Mouse (Mus musculus) lung, postnatal 14 days (tissue): Measurements from ENCODE around the gene Mndal.
"Not testable (repeated sequence)": the region's sequence is repeated elsewhere in the genome, so short reads cannot be mapped to it uniquely, and the experiment has no call there.

Experiments used
- DNase-seq: peaks from one replicate; pipeline ENCODE4 v3.0.0; 2021

Mndal gene

DNA sequence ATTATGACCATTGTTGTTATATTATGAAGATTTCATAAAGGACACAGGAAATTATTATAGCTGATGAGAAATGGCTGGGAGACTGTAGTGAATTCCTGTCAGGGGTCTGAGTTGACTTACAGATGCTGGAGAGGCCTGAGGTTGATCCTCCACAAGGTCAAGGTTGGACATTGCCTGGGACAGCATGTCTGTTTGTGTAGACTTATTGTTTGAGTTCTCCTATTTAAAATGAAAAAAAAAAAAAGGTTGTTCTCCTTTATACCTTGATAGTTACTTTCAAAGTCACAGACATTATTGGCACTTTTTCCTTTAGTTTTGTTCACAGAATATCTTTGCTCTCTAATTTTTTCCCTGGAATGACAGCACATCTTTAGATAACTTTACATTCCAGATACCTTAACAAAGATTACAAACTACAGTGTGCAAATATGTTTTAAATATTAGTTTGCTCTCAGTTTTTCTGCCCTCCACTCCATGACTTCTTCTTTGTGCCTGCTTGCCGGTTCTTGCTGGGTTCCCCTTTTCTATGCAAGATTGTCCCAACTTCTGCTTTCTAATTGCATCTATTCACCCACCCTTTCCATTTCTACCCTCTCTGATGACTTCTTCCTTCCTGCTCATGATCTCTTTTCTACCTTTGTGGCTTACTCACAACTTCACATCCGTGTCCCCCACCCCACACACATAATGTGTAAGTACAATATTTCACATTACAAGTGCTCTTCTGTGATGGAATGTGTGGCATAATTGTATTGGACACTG is 55.1 kb downstream of the Mndal start:
- DNase-seq = not testable (repeated sequence)

DNA sequence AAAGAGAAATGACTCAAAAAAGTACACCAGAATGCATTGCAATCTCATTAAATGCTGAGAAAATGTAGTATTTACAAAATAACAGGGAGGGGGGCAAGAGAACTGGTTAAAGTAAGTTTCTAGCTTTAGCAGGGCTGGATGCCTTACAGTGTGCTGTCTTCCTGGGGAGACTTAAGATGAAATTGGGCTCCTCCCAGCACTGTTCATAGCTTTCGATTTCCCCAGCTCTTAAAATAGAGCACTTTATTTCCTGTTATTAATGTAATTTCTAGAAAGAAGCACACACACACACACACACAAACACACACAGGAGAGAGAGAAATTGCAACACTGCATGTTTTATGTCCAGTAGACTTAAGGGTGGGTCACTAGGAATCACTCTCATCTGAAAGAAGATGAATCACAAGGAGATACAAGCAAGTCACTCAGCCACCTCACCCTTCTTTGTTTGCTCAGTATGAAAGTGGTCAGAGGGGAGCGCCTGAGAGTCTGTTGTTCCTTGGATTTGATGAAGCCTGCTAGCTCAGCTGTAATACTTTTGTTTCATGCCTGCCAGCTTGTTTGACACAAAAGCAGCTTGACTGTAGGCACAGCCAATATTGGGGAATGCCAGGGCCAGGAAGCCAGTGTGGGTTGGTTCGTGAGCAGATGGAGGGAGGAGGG is 62.2 kb downstream of the Mndal start:
- peak; percentile 1 for DNase-seq

DNA sequence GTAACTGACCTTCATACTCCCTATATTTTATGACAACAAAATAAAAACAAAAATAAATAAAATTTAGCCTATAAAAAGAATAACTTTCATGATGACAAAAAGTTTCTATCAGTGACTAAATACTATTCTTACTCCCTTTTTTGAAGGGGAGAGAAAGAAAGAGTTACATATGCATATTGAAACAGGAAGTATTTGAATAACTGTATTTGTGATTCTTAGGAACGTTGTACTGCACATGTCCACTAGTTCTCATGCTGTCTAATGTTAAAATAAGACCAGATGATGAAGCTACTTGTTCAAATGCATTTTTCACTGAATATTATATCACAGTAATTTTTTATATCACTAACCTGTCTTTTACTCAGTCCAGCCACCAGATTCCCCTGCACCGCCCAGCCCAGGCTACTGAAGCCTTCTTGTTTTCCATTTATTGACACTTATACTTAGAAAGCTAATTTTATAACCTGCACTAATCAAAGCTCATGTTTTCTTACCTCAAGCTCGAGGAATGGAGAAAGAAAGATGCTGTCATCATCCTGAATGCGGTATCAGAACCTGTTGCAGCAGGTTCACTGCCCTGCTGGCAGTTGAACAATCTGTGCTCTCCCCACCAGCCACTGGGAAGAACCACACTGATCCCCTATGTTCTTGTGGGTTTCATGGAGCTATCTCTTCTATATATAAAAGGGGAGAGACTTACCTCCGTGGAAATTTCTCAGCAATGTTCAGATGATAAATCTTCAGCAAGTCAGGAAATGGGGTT is 62.9 kb downstream of the Mndal start:
- not testable (repeated sequence) for DNase-seq

DNA sequence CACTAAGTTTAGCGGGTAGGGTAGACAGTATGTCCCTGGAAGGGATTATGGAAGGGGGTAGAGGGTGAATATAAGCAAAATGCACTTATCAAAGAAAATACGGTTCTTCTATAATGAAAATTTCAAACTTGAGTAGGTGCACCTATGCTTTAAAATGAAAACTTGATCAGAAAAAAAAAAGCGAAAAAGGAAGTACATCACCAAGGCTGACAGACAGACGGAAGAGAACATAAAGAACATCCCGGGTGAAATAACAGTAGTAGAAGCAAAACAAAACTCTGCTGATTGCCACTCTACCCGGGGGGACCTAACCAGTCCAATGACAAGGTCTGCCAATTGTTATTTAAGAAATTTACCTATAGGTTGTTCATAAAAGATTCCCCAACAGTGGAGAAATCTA is 64.0 kb downstream of the Mndal start:
- not testable (repeated sequence) for DNase-seq

DNA sequence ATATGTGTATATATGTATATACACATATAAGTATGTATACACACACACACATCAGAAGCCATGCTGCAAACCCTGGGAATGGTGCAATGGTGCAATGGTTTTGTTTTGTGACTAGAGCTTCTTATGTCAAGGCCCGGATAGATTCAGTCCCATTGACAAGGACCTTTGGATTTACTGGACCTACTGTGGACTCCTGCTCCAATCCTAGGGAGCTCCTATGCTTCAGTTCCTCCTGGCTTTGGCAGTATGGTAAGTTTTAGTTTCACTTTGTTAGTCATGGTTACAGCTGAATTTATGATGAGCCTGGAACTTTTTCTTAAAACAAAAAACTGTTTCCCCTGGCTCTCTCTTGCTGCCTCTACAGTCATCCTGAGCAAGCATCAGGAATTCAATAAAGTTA is 65.2 kb downstream of the Mndal start:
- DNase-seq = not testable (repeated sequence)

DNA sequence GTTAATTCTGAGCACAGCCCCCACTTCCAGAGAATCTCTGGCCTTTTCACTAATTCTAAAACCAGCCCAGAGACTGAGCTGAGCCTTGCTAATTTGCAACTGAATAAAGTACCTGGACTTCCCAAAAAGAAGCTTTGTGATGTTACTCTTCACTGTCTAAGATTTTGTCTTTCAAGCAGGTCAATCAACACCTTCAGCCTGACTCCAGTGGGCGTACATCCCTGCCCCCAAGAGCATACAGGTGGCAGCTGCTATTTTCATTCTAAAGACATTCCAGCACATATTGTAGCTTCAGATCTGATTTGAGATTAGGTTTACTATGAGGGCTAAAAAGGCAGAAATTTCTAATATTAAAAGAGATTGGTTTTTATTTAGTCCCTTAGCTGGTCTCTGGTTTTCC is 73.7 kb downstream of the Mndal start:
- not testable (repeated sequence) for DNase-seq

DNA sequence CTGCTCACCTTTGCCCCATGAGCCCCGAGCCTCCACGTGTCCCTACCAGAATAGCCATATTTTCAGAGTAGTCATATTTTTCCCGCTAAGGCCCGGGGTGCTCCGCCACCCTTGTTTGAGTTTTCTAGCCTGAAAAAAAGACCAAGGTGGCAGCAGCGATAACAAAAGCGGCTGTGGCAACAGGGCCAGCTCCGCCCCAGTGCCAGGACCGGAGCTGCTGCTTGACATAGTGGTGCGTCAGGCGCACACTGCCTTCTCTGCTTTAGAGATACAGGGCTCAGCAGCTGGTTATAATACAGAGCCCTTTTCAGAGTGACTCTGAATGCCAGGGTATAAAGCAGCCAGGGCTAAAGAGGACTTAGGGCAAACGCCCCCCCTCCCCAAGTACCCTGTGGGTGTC is 75.8 kb downstream of the Mndal start:
- no peak for DNase-seq

DNA sequence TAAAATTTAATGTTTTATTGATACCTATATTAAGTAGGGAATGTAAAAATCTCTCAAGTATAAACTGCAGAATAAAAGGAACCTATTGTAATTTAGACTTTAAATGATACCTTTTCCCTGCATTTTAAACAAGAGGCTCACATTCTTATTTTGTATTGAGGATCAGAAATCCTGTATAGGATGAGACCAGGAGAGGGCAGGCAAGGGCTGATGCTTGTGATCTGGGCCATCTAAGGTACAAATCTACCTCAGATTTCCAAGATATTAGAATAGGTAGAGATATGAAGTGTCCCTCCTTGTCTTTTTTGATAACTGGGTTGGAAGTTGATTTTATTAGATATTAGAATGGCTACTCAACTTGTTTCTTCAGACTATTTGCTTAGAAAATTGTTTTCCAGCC is 88.6 kb downstream of the Mndal start:
- not testable (repeated sequence) for DNase-seq

DNA sequence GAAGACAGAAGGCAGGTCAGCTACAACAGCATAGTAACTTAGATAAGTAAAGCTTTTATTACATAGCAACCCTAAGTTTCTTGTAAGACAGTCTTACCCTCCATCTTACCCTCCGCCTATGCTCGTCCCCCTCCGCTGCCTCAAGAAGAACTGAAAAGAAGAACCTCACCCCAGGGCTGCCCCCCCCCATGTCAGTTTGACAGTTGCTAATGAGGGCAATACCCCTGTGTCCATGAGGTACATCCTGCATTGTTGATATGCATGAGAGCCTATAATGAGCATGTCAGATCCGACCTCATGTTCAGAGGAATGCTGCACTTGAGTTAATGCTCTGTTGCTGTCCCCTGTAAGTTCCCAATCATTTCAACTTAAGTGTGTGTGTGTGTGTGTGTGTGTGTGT is 89.4 kb downstream of the Mndal start:
- DNase-seq = not testable (repeated sequence)

DNA sequence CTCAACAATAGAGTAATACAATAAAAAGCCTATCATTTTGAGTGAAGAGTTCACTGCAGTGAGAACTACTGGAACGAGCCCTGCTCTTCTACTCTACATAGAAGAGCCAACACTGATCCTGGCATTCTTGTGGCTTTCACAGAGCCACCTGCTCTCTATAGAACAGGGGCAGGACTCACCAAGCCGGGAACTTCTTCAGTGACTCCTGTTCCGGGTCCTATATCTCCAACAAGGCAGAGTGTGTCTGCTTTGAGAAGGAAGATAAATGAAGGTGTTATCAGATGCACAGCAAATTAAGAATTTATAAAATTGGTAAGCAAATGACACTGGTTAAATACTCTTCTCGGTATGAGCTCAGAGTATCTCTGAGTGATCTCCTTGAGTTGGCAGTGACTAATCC is 96.1 kb downstream of the Mndal start:
- not testable (repeated sequence) for DNase-seq

DNA sequence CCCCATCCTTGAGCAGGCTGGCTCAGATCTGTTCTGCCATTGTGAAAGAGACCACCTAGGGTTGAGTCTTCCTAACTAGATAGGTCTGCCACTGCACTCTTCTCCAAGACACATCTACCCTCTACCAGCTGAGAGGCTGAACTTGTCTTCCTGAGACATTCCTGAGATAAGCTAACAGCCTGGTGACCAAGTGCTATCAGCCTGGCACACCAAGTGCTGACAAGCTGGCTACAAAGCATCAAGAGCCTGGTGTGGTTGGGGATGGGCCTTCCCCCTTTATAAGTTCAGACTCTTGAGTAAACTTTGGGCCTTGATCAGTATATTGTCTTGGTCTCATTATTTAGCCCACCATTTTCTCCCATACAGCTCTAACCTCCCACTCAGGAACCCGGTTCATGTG is 97.5 kb downstream of the Mndal start:
- DNase-seq = no peak

DNA sequence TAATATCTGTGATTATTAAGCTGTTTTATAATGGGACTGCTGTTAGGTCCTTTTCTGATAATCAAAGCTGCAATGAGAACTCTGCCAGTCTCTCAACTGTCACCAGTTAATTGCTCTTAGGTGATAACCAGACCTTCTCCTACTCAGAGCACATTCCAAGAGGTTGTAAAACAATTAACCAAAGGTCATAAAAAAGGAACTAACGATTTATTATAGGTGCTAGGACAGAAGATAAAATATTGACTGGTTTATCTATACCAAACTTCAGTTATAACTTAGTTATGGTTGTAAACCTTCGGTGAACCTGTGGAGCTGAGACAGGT is 120.8 kb downstream of the Mndal start:
- not testable (repeated sequence) for DNase-seq

DNA sequence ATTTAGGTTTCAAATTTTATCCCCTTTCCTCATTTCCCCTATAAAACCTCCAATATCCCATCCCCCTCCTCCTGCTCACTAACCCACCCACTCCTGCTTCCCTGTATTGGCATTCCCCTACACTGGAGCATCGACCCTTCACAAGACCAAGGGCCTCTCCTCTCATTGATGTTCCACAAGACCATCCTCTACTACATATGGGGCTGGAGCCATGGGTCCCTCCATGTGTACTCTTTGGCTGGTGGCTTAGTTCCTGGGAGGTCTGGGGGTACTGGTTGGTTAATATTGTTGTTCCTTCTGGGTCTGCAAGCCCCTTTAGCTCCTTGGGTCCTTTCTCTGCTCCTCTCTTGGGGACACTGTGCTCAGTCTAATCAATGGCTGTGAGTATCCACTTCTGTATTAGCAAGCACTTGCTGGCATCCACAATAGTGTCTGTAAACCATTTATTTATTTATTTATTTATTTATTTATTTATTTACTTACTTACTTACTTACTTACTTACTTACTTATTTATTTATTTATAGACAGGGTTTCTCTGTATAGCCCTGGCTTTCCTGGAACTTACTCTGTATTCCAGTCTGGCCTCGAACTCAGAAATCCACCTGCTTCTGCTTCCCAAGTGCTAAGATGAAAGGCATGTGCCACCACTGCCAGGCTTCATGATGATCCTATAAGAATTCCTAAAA is 121.4 kb downstream of the Mndal start:
- not testable (repeated sequence) for DNase-seq

DNA sequence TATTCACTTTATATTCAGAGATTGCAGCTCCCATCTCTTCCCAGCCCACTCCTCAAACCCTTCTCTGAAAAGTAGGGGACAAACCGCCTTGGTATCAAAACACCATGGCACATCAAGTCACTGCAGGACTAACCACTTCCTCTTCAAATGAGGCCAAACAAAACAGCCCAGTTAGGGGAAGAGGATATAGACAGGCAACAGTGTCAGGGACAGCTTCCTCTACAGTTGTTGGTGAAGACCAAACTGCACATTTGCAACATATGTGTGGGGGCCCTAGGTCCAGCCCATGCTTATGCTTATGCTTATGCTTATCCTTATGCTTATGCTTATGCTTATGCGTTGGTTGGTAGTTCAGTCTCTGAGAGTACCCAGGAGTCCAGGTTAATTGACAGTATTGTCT is 133.0 kb downstream of the Mndal start:
- not testable (repeated sequence) for DNase-seq

DNA sequence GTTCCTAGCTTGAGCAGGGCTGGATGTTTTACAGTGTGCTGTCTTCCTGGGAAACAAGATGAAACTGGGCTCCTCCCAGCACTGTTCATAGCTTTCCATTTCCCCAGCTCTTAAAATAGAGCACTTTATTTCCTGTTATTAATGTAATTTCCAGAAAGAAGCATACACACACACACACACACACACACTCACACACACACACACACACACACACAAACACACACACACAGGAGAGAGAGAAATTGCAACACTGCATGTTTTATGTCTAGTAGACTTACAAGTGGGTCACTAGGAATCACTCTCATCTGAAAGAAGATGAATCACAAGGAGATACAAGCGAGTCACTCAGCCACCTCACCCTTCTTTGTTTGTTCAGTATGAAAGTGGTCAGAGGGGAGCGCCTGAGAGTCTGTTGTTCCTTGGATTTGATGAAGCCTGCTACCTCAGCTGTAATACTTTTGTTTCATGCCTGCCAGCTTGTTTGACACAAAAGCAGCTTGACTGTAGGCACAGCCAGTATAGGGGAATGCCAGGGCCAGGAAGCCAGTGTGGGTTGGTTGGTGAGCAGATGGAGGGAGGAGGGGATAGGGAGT is 139.5 kb downstream of the Mndal start:
- peak; percentile 10 for DNase-seq

DNA sequence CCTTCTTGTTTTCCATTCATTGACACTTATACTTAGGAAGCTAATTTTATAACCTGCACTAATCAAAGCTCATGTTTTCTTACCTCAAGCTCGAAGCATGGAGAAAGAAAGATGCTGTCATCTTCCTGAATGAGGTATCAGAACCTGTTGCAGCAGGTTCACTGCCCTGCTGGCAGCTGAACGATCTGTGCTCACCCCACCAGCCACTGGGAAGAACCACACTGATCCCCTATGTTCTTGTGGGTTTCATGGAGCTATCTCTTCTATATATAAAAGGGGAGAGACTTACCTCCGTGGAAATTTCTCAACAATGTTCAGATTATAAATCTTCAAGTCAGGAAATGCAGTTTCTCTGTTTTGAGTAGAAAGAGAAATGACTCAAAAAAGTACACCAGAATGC is 140.1 kb downstream of the Mndal start:
- DNase-seq = not testable (repeated sequence)

DNA sequence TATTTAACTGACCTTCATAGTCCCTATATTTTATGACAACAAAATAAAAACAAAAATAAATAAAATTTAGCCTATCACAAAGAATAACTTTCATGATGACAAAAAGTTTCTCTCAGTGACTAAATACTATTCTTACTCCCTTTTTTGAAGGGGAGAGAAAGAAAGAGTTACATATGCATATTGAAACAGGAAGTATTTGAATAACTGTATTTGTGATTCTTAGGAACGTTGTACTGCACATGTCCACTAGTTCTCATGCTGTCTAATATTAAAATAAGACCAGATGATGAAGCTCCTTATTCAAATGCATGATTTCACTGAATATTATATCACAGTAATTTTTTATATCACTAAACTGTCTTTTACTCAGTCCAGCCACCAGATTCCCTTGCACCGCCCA is 140.5 kb downstream of the Mndal start:
- DNase-seq = not testable (repeated sequence)
